ENCODE assay signal across 9 mouse cellular contexts in genomic region chr5:146424711-146425326, GRCm38 (mm10). TPM values are rescaled to one million over a fixed set of nuclear protein-coding genes. Genes with fewer than 3 reads are reported as not detected.
A peak's percentile ranks its signal among the peaks of the same experiment; 100 is the strongest.
DNase-seq lines count a peak whose midpoint lies in the region; ATAC-seq lines count a peak whose summit lies in the region.
"Had no signal": no experiment of that assay in that cellular context is flagged by ENCODE, and none has a peak within 500 bp of the region (broad histone marks: within the 10 kb centered on the region; RNA-seq: fewer than 3 reads in every experiment).

No protein-coding gene starts in this region.

- ATAC-seq in cerebellum, adult (ENCODE audit: insufficient number of reproducible peaks, low FRiP score, low TSS enrichment), result no peak
- ATAC-seq in erythroblast, adult 5-6 weeks (replicated peaks; ENCODE audit: low FRiP score, poor library complexity, severe bottlenecking), result no peak

- intact Hi-C loops in heart, postnatal 10 days (cut with DNase I), result loop anchor here (5.0 kb wide), 2 partner anchors 93 to 238 kb away; partner anchors contain the start of gene 1700001J03Rik
- intact Hi-C loops in left cerebral cortex, postnatal 36 days (cut with DNase I), result loop anchor here (5.0 to 10.0 kb wide), 2 partner anchors 38 to 90 kb away; no protein-coding TSS in a partner anchor

- peak; percentile 70 to 79 for DNase-seq in cerebellum, postnatal 10 days
- peak; percentile 84 for DNase-seq in brain, adult 2 months (ENCODE audit: low read depth, low spot score)
- peak; percentile 72 to 74 for DNase-seq in heart, postnatal 10 days
- DNase-seq in left cerebral cortex, postnatal 36 days (ENCODE audit: low spot score in 2 of 2), result peak; percentile 60 to 63
- no peak for DNase-seq in adrenal gland, postnatal 4 days (ENCODE audit: low spot score in 2 of 2)
- no peak for DNase-seq in gastrocnemius, postnatal 4 days (ENCODE audit: low spot score in 2 of 2)

RNA-seq across cellular contexts. Expression of gene Wasf3, which starts 40.0 kb away (rescaled TPM):
- under 1 TPM; 0.50 to 0.53 TPM for total RNA-seq in heart, postnatal 10 days (2021)
- 10 to 100 TPM; 90.6 to 96.2 TPM for total RNA-seq in left cerebral cortex, postnatal 36 days (2021)
- 10 to 100 TPM; 21.5 TPM for total RNA-seq in adrenal gland, postnatal 4 days (2021)
- total RNA-seq in gastrocnemius, postnatal 4 days (2021), result 1 to 10 TPM; 1.7 to 2.0 TPM
- total RNA-seq in erythroblast, adult 5-6 weeks (2015; ENCODE audit: low replicate concordance), result not detected in 2 replicates
- not detected in 2 replicates for total RNA-seq in erythroblast, adult 5-6 weeks (2017; ENCODE audit: low replicate concordance)
- total RNA-seq: hematopoietic stem cell, adult 5-6 weeks had no signal

RNA-seq across cellular contexts. Expression of gene Gm6408, which starts 56.9 kb away (rescaled TPM):
- not detected for total RNA-seq in heart, postnatal 10 days (2021)
- not detected for total RNA-seq in left cerebral cortex, postnatal 36 days (2021)
- not detected for total RNA-seq in adrenal gland, postnatal 4 days (2021)
- total RNA-seq in gastrocnemius, postnatal 4 days (2021), result not detected
- total RNA-seq in erythroblast, adult 5-6 weeks (2015; ENCODE audit: low replicate concordance), result not detected in 2 replicates
- not detected in 2 replicates for total RNA-seq in erythroblast, adult 5-6 weeks (2017; ENCODE audit: low replicate concordance)
- total RNA-seq: hematopoietic stem cell, adult 5-6 weeks had no signal

Comparison
In these comparisons a context has a peak if more than half of its experiments do, and no peak if none do; other contexts are left out.
1. DNase-seq: peak in cerebellum, postnatal 10 days (2 of 2), brain, adult 2 months (single experiment), heart, postnatal 10 days (2 of 2) and left cerebral cortex, postnatal 36 days (2 of 2); none in adrenal gland, postnatal 4 days (0 of 2) and gastrocnemius, postnatal 4 days (0 of 2).
2. RNA of gene Wasf3, which starts 40.0 kb away (total RNA-seq): 90.6 to 96.2 TPM in left cerebral cortex, postnatal 36 days and 21.5 TPM in adrenal gland, postnatal 4 days; 1.7 to 2.0 TPM in gastrocnemius, postnatal 4 days, 0.50 to 0.53 TPM in heart, postnatal 10 days and not detected in erythroblast, adult 5-6 weeks; every median in the first group is over 4 times any median in the second.